Mouse (Mus musculus): ENCODE measurements around the gene Dcpp2. TPM values are rescaled to one million over a fixed set of nuclear protein-coding genes. Genes with fewer than 3 reads are reported as not detected.
A peak's percentile ranks its signal among the peaks of the same experiment; 100 is the strongest.
"Not testable (repeated sequence)": the region's sequence is repeated elsewhere in the genome, so short reads cannot be mapped to it uniquely, and the experiment has no call there.

Gene Dcpp2
- total RNA-seq, 2 experiments from 2014 or later: not detected

- DNase-seq (ENCODE audit: low spot score in 2 of 2): peak; percentile 78 to 89
Observed at GRCm38 (mm10) chr17:23924531-23925007, 43.9 kb downstream of the Dcpp2 start.

GRCm38 (mm10) chr17:23925090-23925493 lies 44.4 kb downstream of the Dcpp2 start:
- DNase-seq (ENCODE audit: low spot score in 2 of 2): peak; percentile 50 to 68

- no peak for DNase-seq (ENCODE audit: low spot score in 2 of 2)
Observed at GRCm38 (mm10) chr17:23931157-23931556, 50.5 kb downstream of the Dcpp2 start.

- DNase-seq (ENCODE audit: low spot score in 2 of 2): no peak
Observed at GRCm38 (mm10) chr17:23941372-23941771, 60.7 kb downstream of the Dcpp2 start, which contains the start of gene Sbp. Sbp (plus strand) TSS chr17:23941672.

- DNase-seq (ENCODE audit: low spot score in 2 of 2): not testable (repeated sequence)
Observed at GRCm38 (mm10) chr17:23947486-23947885, 66.8 kb downstream of the Dcpp2 start.

- DNase-seq (ENCODE audit: low spot score in 2 of 2): no peak
Observed at GRCm38 (mm10) chr17:23949068-23949467, 68.4 kb downstream of the Dcpp2 start.

Other genes with a start within 250 kb of the Dcpp2 start
- gene Mmp25, start 235.6 kb upstream of the Dcpp2 start, total RNA-seq (2021): under 1 TPM; 0.70 to 0.71 TPM
- gene Bicdl2, start 220.4 kb upstream of the Dcpp2 start, total RNA-seq (2021): not detected
- 100 to 1,000 TPM; 214 to 230 TPM for gene Hcfc1r1, start 207.3 kb upstream of the Dcpp2 start, total RNA-seq (2021)
- gene Thoc6, start 207.0 kb upstream of the Dcpp2 start, total RNA-seq (2021): 10 to 100 TPM; 18.8 to 20.8 TPM
- gene Tnfrsf12a, start 203.4 kb upstream of the Dcpp2 start, total RNA-seq (2021): 10 to 100 TPM; 43.7 to 55.5 TPM
- gene Cldn6, start 201.6 kb upstream of the Dcpp2 start, total RNA-seq (2021): not detected
- gene Cldn9, start 196.9 kb upstream of the Dcpp2 start, total RNA-seq (2021): under 1 TPM; 0.61 to 0.91 TPM
- under 1 TPM; 0.26 to 0.66 TPM for gene 1520401A03Rik, start 158.1 kb upstream of the Dcpp2 start, total RNA-seq (2021)
- gene Pkmyt1, start 154.5 kb upstream of the Dcpp2 start, total RNA-seq (2021): 10 to 100 TPM; 11.1 to 12.4 TPM
- 10 to 100 TPM; 12.5 to 13.4 TPM for gene Paqr4, start 140.0 kb upstream of the Dcpp2 start, total RNA-seq (2021)
- under 1 TPM; 0.13 to 0.20 TPM for gene Kremen2, start 135.0 kb upstream of the Dcpp2 start, total RNA-seq (2021)
- 10 to 100 TPM; 44.5 to 49.2 TPM for gene Flywch1, start 109.3 kb upstream of the Dcpp2 start, total RNA-seq (2021)
- gene Flywch2, start 94.8 kb upstream of the Dcpp2 start, total RNA-seq (2021): 1 to 10 TPM; 5.6 to 6.0 TPM
- gene Srrm2, start 90.3 kb upstream of the Dcpp2 start, total RNA-seq (2021): 100 to 1,000 TPM; 293 to 304 TPM
- 100 to 1,000 TPM; 428 to 459 TPM for gene Elob, start 51.7 kb upstream of the Dcpp2 start, total RNA-seq (2021)
- gene Prss33, start 44.8 kb upstream of the Dcpp2 start, total RNA-seq (2021): not detected
- not detected for gene Prss32, start 37.0 kb upstream of the Dcpp2 start, total RNA-seq (2021)
- gene Prss41, start 36.7 kb upstream of the Dcpp2 start, total RNA-seq (2021): under 1 TPM in 1 of 2 experiments, not detected in 1; 0.18 TPM
- not detected for gene Prss21, start 12.8 kb upstream of the Dcpp2 start, total RNA-seq (2021)
- not detected for gene Dcpp1, start within 50 bp of the Dcpp2 start, total RNA-seq (2021)
- gene Dcpp3, start 36.6 kb downstream of the Dcpp2 start, total RNA-seq (2021): not detected
- gene Sbp, start 60.8 kb downstream of the Dcpp2 start, total RNA-seq (2021): not detected
- not detected for gene Sbpl, start 74.4 kb downstream of the Dcpp2 start, total RNA-seq (2021)
- not detected for gene Prss30, start 99.7 kb downstream of the Dcpp2 start, total RNA-seq (2021)
- gene Prss22, start 117.2 kb downstream of the Dcpp2 start, total RNA-seq (2021): not detected
- gene Prss27, start 157.3 kb downstream of the Dcpp2 start, total RNA-seq (2021): not detected
- gene Kctd5, start 192.6 kb downstream of the Dcpp2 start, total RNA-seq (2021): 10 to 100 TPM; 26.0 to 30.4 TPM